Mouse (Mus musculus): Measurements from ENCODE around the gene 2310034G01Rik. TPM values are rescaled to one million over a fixed set of nuclear protein-coding genes. Genes with fewer than 3 reads are reported as not detected.

The 2310034G01Rik gene
- total and polyA plus RNA-seq, 2 experiments from 2014 or later: 2.0 to 3.8 TPM

- peaks cover 4% of the 10 kb centered on the region for H3K36me3 ChIP-seq (ENCODE audit: insufficient read depth, low read length)
- ATAC-seq (ENCODE audit: low FRiP score): peak; percentile 90
- H3K4me1 ChIP-seq (ENCODE audit: insufficient read depth, low read length): peaks cover 18% of the 10 kb centered on the region
- TF ChIP-seq CTCF (IDR thresholded peaks at IDR 0.05): peak; percentile 92
- peak within 1 kb of the TSS; percentile 89 for H3K4me3 ChIP-seq (ENCODE audit: low read depth, low read length)
- no peaks in the 10 kb centered on the region for H3K27me3 ChIP-seq (ENCODE audit: insufficient read depth, low read length)
- H3K4me2 ChIP-seq (ENCODE audit: low read depth, low read length, poor library complexity, severe bottlenecking): peak within 1 kb of the TSS; percentile 88
- peak; percentile 99 for DNase-seq (ENCODE audit: low spot score)
- H3K9ac ChIP-seq (replicated peaks; ENCODE audit: low read length, poor library complexity, severe bottlenecking): peak within 1 kb of the TSS; percentile 81
- WGBS: under 1% methylated on average over 57 of the region's 57 CpGs
- H3K27ac ChIP-seq (ENCODE audit: low read depth, low read length): peak within 1 kb of the TSS; percentile 96
- no peaks in the 10 kb centered on the region for H3K9me3 ChIP-seq (ENCODE audit: low read length)
Measured at GRCm38 (mm10) chr19:46396686-46397435, 46.8 kb upstream of the 2310034G01Rik start, which contains the start of gene Sufu. Sufu (plus strand) TSS chr19:46396896.

- Histone ChIP-seq H3K4me1 (ENCODE audit: insufficient read depth, low read length) (peaks cover 18% of the 10 kb centered on the region), H3K9me3 (ENCODE audit: low read length) (no peaks in the 10 kb centered on the region), H3K4me2 (ENCODE audit: low read depth, low read length, poor library complexity, severe bottlenecking) (peak overlapping the region; percentile 55), H3K4me3 (ENCODE audit: low read depth, low read length) (peak overlapping the region; percentile 89), H3K36me3 (ENCODE audit: insufficient read depth, low read length) (peaks cover under 1% of the 10 kb centered on the region), H3K27me3 (ENCODE audit: insufficient read depth, low read length) (no peaks in the 10 kb centered on the region), H3K27ac (ENCODE audit: low read depth, low read length) (no peak overlapping the region), H3K9ac (replicated peaks; ENCODE audit: low read length, poor library complexity, severe bottlenecking) (no peak overlapping the region)
- 10% methylated on average over 8 of the region's 8 CpGs for WGBS
- ATAC-seq (ENCODE audit: low FRiP score): no peak
- TF ChIP-seq CTCF (IDR thresholded peaks at IDR 0.05): no peak
- no peak for DNase-seq (ENCODE audit: low spot score)
Measured at GRCm38 (mm10) chr19:46396109-46396508, 46.0 kb upstream of the 2310034G01Rik start.

DNA sequence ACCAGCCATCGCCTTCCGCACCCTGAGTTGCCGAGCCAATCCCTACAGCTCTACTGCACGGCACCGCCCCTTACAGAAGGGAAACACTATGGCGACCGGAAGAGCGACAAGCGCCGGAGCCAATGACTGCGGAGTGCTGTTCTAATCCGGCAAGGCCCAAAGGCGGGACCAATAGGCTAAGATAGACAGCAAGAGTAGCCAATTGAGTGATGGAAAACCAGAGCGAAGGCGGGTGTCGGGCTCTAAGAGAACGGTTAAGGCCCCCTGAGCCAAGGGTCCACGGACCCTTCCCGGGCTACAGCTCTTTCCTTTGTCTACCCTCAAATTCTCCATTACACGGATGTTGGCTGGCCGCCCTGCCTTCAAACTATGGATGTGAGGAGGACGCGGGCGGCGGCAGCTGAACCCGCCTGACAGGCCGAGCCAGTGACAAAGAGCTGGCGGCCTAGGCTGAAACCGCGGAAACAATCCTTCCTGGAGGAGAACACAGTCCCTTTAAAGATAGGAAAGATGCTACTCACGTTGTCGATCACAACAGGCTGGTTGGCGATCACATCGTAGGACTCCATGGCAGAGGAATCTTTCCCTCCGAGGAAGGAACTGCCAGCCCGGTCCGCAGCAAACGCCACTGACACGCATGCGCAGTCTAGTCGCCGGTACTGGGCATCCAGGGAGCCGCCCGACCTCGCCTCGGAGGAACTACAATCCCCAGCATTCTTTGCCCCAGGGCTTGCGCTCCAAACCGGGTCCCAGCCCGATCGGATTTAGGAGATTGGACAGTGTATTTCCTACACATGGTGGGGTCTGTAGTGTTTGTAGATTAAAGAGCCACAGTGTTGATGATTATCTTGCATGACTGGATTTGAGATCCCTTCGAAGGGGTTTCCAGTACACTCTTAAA is 45.3 kb upstream of the 2310034G01Rik start, which contains the start of gene Actr1a:
Actr1a (minus strand) TSS at position 640 of the 901 bp plus-strand sequence.
- peak; percentile 100 for DNase-seq (ENCODE audit: low spot score)
- TF ChIP-seq CTCF (IDR thresholded peaks at IDR 0.05): no peak
- Histone ChIP-seq H3K9me3 (ENCODE audit: low read length) (no peaks in the 10 kb centered on the region), H3K27ac (ENCODE audit: low read depth, low read length) (peak within 1 kb of the TSS; percentile 96), H3K4me2 (ENCODE audit: low read depth, low read length, poor library complexity, severe bottlenecking) (peak within 1 kb of the TSS; percentile 89), H3K36me3 (ENCODE audit: insufficient read depth, low read length) (no peaks in the 10 kb centered on the region), H3K9ac (replicated peaks; ENCODE audit: low read length, poor library complexity, severe bottlenecking) (peak within 1 kb of the TSS; percentile 96), H3K4me1 (ENCODE audit: insufficient read depth, low read length) (peaks cover 18% of the 10 kb centered on the region), H3K4me3 (ENCODE audit: low read depth, low read length) (peak within 1 kb of the TSS; percentile 89), H3K27me3 (ENCODE audit: insufficient read depth, low read length) (no peaks in the 10 kb centered on the region)
- ATAC-seq (ENCODE audit: low FRiP score): peak; percentile 95
- WGBS: under 1% methylated on average over 51 of the region's 51 CpGs

DNA sequence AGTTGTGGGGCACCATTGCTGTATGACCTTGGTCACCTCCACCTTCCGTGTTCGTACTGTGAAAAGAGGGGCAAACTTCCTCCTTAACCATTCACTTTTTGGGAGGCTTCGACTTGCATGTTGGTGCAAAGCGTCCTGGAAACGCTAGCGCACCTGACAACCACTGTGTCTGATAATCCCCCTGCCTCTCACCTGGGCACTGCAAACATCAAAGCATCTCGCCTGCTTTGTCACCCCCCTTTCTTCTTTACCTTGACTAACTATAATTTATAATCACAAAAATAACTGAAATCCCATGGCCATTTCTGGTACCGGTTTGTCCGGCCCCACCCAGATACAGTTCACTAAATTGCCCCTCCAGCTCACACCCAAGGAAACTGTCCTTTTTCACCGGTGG is 44.6 kb upstream of the 2310034G01Rik start:
- H3K27ac ChIP-seq (ENCODE audit: low read depth, low read length): peak overlapping the region; percentile 96; the same call in 1 of the 2 replicates
- no peaks in the 10 kb centered on the region for H3K36me3 ChIP-seq (ENCODE audit: insufficient read depth, low read length)
- peak overlapping the region; percentile 89 for H3K4me2 ChIP-seq (ENCODE audit: low read depth, low read length, poor library complexity, severe bottlenecking)
- peaks cover 18% of the 10 kb centered on the region for H3K4me1 ChIP-seq (ENCODE audit: insufficient read depth, low read length)
- ATAC-seq (ENCODE audit: low FRiP score) (no peak), DNase-seq (ENCODE audit: low spot score) (no peak)
- WGBS: 7% methylated on average over 10 of the region's 10 CpGs
- no peak for TF ChIP-seq CTCF (IDR thresholded peaks at IDR 0.05)
- peak overlapping the region; percentile 64 for H3K9ac ChIP-seq (replicated peaks; ENCODE audit: low read length, poor library complexity, severe bottlenecking)
- peak overlapping the region; percentile 89 for H3K4me3 ChIP-seq (ENCODE audit: low read depth, low read length)
- H3K9me3 ChIP-seq (ENCODE audit: low read length): no peaks in the 10 kb centered on the region
- H3K27me3 ChIP-seq (ENCODE audit: insufficient read depth, low read length): no peaks in the 10 kb centered on the region

GRCm38 (mm10) chr19:46392018-46392417 is 41.9 kb upstream of the 2310034G01Rik start:
- no peaks in the 10 kb centered on the region for H3K9me3 ChIP-seq (ENCODE audit: low read length)
- no peak overlapping the region for H3K27ac ChIP-seq (ENCODE audit: low read depth, low read length)
- H3K4me2 ChIP-seq (ENCODE audit: low read depth, low read length, poor library complexity, severe bottlenecking): no peak overlapping the region
- peak; percentile 63 for TF ChIP-seq CTCF (IDR thresholded peaks at IDR 0.05)
- ATAC-seq (ENCODE audit: low FRiP score) (no peak), DNase-seq (ENCODE audit: low spot score) (peak; percentile 33)
- no peaks in the 10 kb centered on the region; the same call in 1 of the 2 replicates for H3K36me3 ChIP-seq (ENCODE audit: insufficient read depth, low read length)
- H3K9ac ChIP-seq (replicated peaks; ENCODE audit: low read length, poor library complexity, severe bottlenecking): no peak overlapping the region
- H3K27me3 ChIP-seq (ENCODE audit: insufficient read depth, low read length): no peaks in the 10 kb centered on the region
- peaks cover 7% of the 10 kb centered on the region for H3K4me1 ChIP-seq (ENCODE audit: insufficient read depth, low read length)
- no peak overlapping the region for H3K4me3 ChIP-seq (ENCODE audit: low read depth, low read length)
- 38% methylated on average over 4 of the region's 4 CpGs for WGBS

Data from midbrain, postnatal 0 days (tissue).